Mouse (Mus musculus) neural tube, embryonic 15.5 days (tissue): ENCODE data around the gene Gucy2g. TPM values are rescaled to one million over a fixed set of nuclear protein-coding genes. Genes with fewer than 3 reads are reported as not detected.

Experiments used
- ATAC-seq: fragments of 200-750 bp; cut with Nextera tagmentation; 2 replicates; pipeline ENCODE4 v1.8.0; 2017; ENCODE audit warnings: mild to moderate bottlenecking, moderate TSS enrichment, moderate library complexity; ENCODE audit not compliant: low FRiP score
- H3K27ac ChIP-seq: fragments of 300-500 bp; sonication (generic); replicated peaks from 2 replicates; pipeline ENCODE4 v1.5.1; 2015; ENCODE audit warnings: mild to moderate bottlenecking, inconsistent platforms
- H3K27me3 ChIP-seq: fragments of 300-500 bp; sonication (generic); replicated peaks from 2 replicates; pipeline ENCODE4 v1.6.1; 2015; ENCODE audit warnings: inconsistent platforms
- H3K36me3 ChIP-seq: fragments of 300-500 bp; sonication (generic); 2 replicates; pipeline ENCODE4 v1.6.1; 2015; ENCODE audit warnings: inconsistent platforms
- H3K4me1 ChIP-seq: fragments of 300-500 bp; sonication (generic); 2 replicates; pipeline ENCODE4 v1.6.1; 2015; ENCODE audit warnings: inconsistent platforms
- H3K4me2 ChIP-seq: fragments of 300-500 bp; sonication (generic); 2 replicates; pipeline ENCODE4 v1.6.1; 2015; ENCODE audit warnings: inconsistent platforms, mild to moderate bottlenecking, moderate library complexity
- H3K4me3 ChIP-seq: fragments of 300-500 bp; sonication (generic); replicated peaks from 2 replicates; pipeline ENCODE4 v1.5.1; 2015; ENCODE audit warnings: mild to moderate bottlenecking, inconsistent platforms
- H3K9ac ChIP-seq: fragments of 300-500 bp; sonication (generic); replicated peaks from 2 replicates; pipeline ENCODE4 v1.6.1; 2015; ENCODE audit warnings: mild to moderate bottlenecking, inconsistent platforms
- H3K9me3 ChIP-seq: fragments of 300-500 bp; sonication (generic); replicated peaks from 2 replicates; pipeline ENCODE4 v1.6.1; 2016; ENCODE audit warnings: inconsistent platforms
- WGBS: fragments of 180-500 bp; shearing (Covaris S2); methylation state at CpG from one replicate; pipeline ENCODE4 v1.1.7; 2015; ENCODE audit warnings: mixed read lengths; 5-methylcytosine and 5-hydroxymethylcytosine counted together
- polyA plus RNA-seq: library from polyadenylated mRNA; unstranded; fragments of >200 nt; fragmentation: Nextera tagmentation; extraction: Ambion mirVana; gene quantifications from 2 replicates; pipeline ENCODE4 v1.2.1, GENCODE M21; 2015

Gene Gucy2g
- polyA plus RNA-seq, 1 experiment from 2014 or later: 0.12 TPM

DNA sequence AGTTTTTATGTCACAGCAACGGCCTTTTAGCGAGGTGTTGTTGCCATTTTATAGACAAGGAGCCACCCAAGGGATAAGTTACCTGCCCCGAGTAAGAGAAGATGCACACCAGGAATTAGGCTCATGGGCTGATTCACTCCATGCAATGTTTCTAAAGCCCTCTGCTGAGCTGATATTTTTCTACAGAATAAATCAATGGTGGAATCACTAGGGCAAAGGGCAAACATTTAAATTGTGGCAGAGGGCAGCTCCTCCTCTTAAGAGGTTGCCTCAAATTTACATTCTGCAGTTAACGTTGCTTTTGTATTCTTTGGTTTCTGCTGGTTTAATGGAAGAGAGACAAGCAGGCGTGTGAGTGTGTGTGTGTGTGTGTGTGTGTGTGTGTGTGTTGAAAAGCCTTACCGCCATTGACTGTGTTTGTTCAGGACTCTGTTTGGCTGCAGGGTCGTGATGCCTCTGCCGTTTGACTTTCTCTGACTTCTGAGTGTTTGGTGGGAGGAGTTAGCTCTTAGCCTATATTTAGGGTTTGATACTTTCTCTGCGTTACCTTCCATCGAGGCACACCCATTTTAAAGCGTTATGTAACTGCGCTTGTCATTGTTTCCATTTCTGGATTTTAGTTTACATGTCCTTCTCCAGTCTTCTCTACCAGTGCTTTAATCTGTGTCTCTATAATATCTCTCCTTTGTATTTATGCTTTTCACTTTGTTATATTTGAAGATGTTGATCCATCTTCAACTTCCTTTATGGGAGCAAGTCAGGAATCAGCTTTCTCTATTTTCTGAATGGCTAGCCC lies 19.6 kb upstream of the Gucy2g start:
- no peak overlapping the region for H3K9ac ChIP-seq
- no peaks in the 10 kb centered on the region for H3K4me1 ChIP-seq
- no peak overlapping the region for H3K4me3 ChIP-seq
- H3K27ac ChIP-seq: no peak overlapping the region
- H3K9me3 ChIP-seq: no peaks in the 10 kb centered on the region
- no peaks in the 10 kb centered on the region for H3K27me3 ChIP-seq
- no peaks in the 10 kb centered on the region for H3K36me3 ChIP-seq
- WGBS: 69% methylated on average over 12 of the region's 12 CpGs
- H3K4me2 ChIP-seq: no peak overlapping the region
- ATAC-seq: no peak

DNA sequence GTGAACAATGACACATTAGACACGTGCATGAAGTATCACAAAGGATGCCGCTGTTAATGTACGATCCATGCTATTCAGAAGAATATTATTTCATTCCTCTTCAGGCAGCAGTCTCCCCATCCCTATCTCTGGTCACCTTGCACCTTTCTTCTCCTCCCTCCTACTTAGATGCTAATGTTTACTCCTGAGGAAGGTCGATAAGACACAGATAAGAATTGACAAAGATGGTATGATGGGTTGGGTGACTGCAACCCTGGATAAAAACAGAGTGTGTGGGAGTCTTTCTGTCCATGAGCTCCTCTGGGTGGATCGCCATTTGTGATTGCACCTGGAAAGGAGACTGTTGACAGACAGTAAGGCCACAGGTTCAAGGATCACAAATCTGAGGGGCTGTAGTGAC lies 17.5 kb upstream of the Gucy2g start:
- H3K27ac ChIP-seq: no peak overlapping the region
- no peaks in the 10 kb centered on the region for H3K27me3 ChIP-seq
- no peaks in the 10 kb centered on the region for H3K9me3 ChIP-seq
- no peak overlapping the region for H3K4me3 ChIP-seq
- no peak overlapping the region for H3K4me2 ChIP-seq
- H3K9ac ChIP-seq: no peak overlapping the region
- ATAC-seq: no peak
- H3K4me1 ChIP-seq: peaks cover 14% of the 10 kb centered on the region
- 92% methylated on average over 5 of the region's 5 CpGs for WGBS
- no peaks in the 10 kb centered on the region for H3K36me3 ChIP-seq

DNA sequence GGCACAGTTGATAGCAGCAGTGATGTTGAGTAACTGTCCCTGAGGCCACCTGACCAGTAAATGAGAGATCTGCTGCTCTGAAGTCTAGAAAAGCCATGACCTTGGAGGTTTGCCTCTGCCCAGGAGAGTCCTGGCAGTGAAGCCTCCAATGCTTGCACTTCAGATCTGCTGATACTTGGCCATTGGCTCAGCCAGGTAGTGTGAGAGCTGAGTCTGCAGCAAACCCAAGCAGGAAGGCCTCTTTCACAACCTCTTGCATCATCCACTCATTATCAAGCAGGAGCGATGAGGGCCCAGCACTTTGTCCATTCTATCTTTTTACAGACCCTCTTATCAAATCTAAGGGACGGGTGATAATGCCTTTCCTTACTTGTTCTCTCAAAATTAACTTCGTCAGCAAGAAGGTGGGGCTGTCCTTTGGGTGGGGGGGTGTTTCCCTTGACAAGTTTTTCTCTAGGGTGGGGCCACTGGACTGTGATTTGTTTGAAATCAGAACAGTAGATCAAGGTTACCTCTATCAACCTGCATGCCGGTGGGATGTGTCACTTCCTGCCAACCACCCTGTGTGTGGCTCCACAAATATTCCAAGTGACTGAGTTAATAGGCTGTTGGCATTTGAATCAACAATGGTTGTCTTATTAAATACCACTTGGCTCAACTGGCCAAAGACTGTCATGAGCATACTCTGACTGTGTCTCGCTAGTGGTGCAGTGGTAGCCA lies 16.8 kb upstream of the Gucy2g start:
- Histone ChIP-seq H3K4me3 (no peak overlapping the region), H3K36me3 (no peaks in the 10 kb centered on the region), H3K9ac (no peak overlapping the region), H3K27ac (no peak overlapping the region), H3K9me3 (no peaks in the 10 kb centered on the region), H3K4me1 (peaks cover 21% of the 10 kb centered on the region), H3K4me2 (no peak overlapping the region), H3K27me3 (no peaks in the 10 kb centered on the region)
- no peak for ATAC-seq
- 93% methylated on average over 5 of the region's 5 CpGs for WGBS

DNA sequence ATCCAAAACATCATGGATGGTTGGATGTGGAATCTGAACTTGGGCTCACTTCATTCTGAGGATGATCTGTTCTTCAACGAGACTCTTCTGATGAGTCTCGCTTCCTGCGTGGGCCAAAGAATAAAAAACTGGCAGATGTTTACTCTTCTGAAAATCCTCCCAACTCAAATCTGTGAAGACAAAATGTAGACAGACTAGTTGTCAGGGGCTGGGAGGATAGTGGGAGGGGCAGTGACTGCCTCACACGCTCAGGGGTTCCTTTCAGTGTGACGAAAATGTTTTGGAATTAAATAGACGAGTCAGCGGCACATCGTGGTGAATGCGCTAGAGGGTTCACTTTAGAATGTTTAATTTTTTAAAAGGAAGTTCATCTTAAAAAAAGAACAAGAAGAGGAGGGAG lies 15.1 kb upstream of the Gucy2g start:
- no peak overlapping the region for H3K4me2 ChIP-seq
- no peak overlapping the region for H3K9ac ChIP-seq
- no peak overlapping the region for H3K27ac ChIP-seq
- ATAC-seq: no peak
- no peak overlapping the region for H3K4me3 ChIP-seq
- H3K9me3 ChIP-seq: no peaks in the 10 kb centered on the region
- peaks cover 21% of the 10 kb centered on the region for H3K4me1 ChIP-seq
- WGBS: 87% methylated on average over 9 of the region's 9 CpGs
- H3K27me3 ChIP-seq: no peaks in the 10 kb centered on the region
- no peaks in the 10 kb centered on the region for H3K36me3 ChIP-seq

DNA sequence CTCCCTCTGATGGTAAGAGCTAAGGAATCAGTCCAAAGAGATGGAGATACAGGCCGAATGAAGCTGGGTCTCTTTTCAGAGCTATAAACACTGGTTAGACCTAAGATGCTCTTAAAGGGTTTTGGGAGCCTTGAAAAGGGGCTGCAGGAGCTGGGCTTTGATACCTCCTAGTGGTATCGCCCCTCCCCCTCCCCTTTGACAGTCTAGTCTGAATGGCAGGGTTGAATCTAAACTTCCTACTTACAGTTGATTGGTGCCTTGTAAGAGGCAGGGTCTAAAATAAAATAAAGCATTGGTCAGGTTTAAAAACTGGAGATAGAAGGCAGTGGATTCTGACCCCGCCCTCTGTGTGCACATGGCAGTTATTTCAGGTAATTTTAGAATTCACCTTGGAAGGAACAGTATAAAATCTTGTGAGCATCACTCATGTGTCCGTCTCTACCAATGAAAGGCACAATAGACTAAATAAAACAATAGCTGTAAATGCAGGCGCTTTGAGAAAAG lies 13.5 kb upstream of the Gucy2g start:
- H3K27ac ChIP-seq: peak overlapping the region; percentile 80
- no peaks in the 10 kb centered on the region for H3K36me3 ChIP-seq
- no peaks in the 10 kb centered on the region for H3K27me3 ChIP-seq
- peak overlapping the region; percentile 54 for H3K4me3 ChIP-seq
- no peaks in the 10 kb centered on the region for H3K9me3 ChIP-seq
- peak; percentile 75 for ATAC-seq
- 10% methylated on average over 5 of the region's 5 CpGs for WGBS
- peak overlapping the region; percentile 98 for H3K4me2 ChIP-seq
- peak overlapping the region; percentile 67 for H3K9ac ChIP-seq
- H3K4me1 ChIP-seq: peaks cover 21% of the 10 kb centered on the region

DNA sequence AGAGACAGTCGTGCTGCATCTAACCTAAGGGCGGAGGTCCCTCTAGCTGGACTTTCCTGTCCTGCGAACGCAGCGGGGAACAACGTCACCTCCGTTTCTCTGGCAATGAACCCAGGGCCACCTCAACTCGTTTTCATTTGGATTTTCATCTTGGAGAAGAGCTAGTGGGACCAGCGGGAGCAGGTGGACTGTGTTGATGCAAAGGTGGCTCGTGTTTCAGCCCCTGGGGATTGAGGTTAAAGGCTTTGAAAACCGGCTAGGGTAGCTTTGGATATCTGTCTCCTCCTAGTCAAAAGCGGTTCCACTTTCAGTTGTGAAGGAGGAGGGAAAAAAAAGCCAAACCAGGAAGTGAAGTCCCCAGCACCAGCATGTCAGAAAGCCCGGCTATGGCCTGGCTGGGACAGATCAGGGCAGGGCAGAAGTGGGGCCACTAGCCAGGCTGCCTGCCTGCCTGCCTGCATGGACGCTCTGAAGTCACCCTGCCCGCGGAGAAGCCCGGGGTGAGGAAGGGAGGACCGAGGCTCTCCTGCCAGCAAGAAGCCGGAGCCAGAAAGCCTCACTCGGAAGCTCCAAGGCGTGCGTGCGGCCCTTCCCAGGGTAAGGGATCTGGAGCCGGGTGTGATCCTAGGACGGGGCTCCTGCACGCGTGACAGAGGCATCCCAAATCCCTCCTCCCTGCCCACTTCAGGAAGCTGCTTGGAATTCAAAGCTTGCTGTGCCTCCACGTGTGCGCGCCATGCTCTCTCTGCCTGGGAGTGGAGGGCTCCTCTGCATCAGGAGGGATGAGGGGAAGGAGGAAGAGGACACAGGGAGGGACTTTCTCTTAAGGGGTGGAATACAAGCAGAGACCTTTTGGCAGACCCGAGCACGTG lies 12.8 kb upstream of the Gucy2g start:
- H3K9me3 ChIP-seq: no peaks in the 10 kb centered on the region
- H3K36me3 ChIP-seq: no peaks in the 10 kb centered on the region
- H3K27me3 ChIP-seq: no peaks in the 10 kb centered on the region
- ATAC-seq: peak; percentile 77
- H3K4me1 ChIP-seq: peaks cover 21% of the 10 kb centered on the region
- peak overlapping the region; percentile 98 for H3K4me2 ChIP-seq
- H3K4me3 ChIP-seq: peak overlapping the region; percentile 54
- peak overlapping the region; percentile 80 for H3K27ac ChIP-seq
- peak overlapping the region; percentile 67 for H3K9ac ChIP-seq
- WGBS: under 1% methylated on average over 32 of the region's 32 CpGs

DNA sequence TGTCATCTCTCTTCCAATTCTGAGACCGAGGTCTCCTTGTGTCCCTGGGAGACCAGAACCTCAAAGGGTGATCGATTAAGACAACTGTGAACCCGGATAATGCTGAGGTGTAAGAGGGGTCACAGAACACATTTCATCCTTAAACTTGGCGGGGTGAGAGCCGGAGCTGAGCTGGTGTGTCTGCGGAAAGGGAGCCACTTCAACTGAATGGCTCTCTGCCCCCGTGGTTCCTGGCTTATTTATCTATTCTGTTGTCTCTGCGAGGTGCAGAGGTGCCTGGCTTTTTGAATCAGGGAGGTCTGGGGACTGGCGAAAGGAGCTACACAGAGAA lies 12.2 kb upstream of the Gucy2g start:
- 0 out of 2 replicates have a peak, but pooled peaks have one; percentile 11 for ATAC-seq
- H3K4me3 ChIP-seq: peak overlapping the region; percentile 54
- H3K27me3 ChIP-seq: no peaks in the 10 kb centered on the region
- H3K4me1 ChIP-seq: peaks cover 21% of the 10 kb centered on the region
- peak overlapping the region; percentile 80 for H3K27ac ChIP-seq
- peak overlapping the region; percentile 98 for H3K4me2 ChIP-seq
- peak overlapping the region; percentile 67 for H3K9ac ChIP-seq
- 3% methylated on average over 9 of the region's 9 CpGs for WGBS
- no peaks in the 10 kb centered on the region for H3K9me3 ChIP-seq
- H3K36me3 ChIP-seq: no peaks in the 10 kb centered on the region

DNA sequence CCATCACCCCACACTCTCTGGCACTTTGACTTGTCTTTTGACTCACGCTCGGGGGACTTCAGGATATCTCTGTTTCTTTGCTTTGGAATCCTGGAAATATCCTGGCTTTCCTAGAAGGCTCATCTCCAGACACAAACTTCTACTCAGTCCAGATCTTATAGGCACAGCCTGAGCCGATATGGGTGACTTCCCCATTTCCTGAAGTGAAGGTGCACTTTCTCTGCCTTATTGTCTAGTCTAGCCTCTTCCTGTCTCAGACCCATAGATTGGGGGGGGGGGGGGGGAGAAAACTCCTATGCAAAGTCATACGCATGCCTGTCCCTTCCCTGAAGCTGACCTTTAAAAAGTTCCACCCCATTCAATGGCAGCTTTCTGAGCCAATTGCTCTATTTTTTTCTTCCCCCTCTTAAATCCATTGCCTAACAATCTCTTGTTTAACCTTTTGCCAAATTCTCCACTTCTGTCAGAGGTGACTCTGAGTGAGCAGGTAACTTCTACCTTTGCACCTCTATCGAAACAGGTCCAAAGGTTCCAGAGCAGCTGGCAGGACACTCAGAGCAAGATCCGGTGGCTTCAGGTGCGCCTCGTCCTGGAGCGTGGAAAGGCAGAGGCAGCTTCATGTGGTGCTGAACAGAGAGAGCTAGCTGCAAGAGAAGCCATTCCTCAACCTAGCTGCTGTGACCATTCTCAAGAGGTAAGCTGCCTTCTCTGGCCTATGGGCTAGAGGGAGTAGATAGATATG lies 10.5 kb upstream of the Gucy2g start, which contains the start of gene Acsl5:
TSS of gene Acsl5 (plus strand) at position 556 of the 742 bp plus-strand sequence.
- 95% methylated on average over 9 of the region's 9 CpGs for WGBS
- H3K4me2 ChIP-seq: no peak within 1 kb of the TSS
- no peaks in the 10 kb centered on the region for H3K36me3 ChIP-seq
- no peak within 1 kb of the TSS for H3K27ac ChIP-seq
- peaks cover 21% of the 10 kb centered on the region for H3K4me1 ChIP-seq
- H3K9me3 ChIP-seq: no peaks in the 10 kb centered on the region
- no peak for ATAC-seq
- no peaks in the 10 kb centered on the region for H3K27me3 ChIP-seq
- no peak within 1 kb of the TSS for H3K9ac ChIP-seq
- H3K4me3 ChIP-seq: no peak within 1 kb of the TSS

DNA sequence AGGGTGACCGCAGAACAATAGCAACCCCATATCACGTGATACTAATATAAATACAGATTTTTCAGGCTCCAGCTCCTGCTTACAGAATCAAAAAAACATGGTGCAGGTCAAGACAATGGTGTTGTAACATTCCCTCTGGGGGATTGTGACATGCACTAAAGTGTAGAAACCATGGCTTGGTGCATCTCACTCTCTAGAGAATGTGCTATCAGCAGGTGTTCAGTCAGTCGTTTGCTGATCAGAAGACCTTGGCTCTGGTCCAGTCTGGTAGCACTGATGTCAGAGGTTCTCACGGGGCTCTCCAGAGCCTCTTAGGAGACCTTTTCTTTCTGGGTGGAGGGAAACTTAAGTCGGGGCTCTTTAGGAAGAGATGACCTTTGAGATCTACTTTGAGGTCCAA lies 9.4 kb upstream of the Gucy2g start:
- Histone ChIP-seq H3K4me1 (peaks cover 21% of the 10 kb centered on the region), H3K27ac (no peak overlapping the region), H3K9me3 (no peaks in the 10 kb centered on the region), H3K27me3 (no peaks in the 10 kb centered on the region), H3K9ac (no peak overlapping the region), H3K4me2 (no peak overlapping the region), H3K36me3 (no peaks in the 10 kb centered on the region), H3K4me3 (no peak overlapping the region)
- WGBS: 84% methylated on average over 5 of the region's 5 CpGs
- no peak for ATAC-seq

DNA sequence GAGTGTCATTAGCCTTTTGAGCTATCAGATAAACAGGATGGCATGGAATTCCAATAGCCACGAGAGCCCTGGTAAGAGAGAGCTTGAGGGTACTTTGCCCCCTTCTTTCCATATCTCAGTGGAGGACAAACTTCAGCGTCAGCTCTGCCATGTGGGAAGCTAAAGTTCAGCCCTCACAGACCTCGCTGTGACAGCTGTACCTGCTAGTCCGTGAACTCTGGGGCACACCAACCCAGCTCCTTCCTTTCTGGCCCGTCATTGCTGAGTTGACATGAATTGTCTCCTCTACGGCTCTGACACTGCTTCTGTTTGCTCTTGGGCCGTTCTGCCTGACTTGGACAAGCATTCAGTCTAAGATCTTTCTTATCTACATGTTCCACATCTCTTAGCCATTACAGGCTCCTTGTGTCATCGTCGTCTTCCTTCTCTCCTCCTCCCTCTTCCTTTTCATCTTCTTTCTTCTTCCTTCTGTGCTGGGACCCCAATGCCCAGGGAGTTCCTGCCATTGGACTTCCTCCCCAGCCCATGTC lies 7.0 kb upstream of the Gucy2g start:
- no peak overlapping the region for H3K9ac ChIP-seq
- no peaks in the 10 kb centered on the region for H3K36me3 ChIP-seq
- no peak overlapping the region for H3K4me2 ChIP-seq
- no peaks in the 10 kb centered on the region for H3K27me3 ChIP-seq
- H3K9me3 ChIP-seq: no peaks in the 10 kb centered on the region
- no peak for ATAC-seq
- H3K4me1 ChIP-seq: peaks cover 9% of the 10 kb centered on the region
- H3K27ac ChIP-seq: no peak overlapping the region
- 81% methylated on average over 9 of the region's 9 CpGs for WGBS
- no peak overlapping the region for H3K4me3 ChIP-seq

DNA sequence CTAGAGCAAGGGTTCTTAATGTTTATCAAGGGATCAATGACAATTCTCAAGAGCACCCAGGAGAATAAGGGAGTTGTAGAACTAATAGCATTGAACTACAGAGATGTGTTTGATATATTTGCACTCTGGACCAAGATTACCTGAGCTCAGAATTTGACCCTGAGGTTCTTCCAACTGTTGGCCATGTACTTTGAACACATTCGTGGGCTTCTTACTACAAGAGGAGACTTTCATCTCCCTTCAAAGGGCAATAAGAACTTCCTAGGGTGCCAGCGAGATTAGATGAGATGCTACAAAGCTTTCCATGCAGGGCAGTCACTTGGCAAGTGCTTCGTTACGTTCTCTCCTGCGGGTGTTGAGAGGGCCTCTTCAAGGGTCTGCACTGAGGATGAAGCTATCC lies 6.5 kb upstream of the Gucy2g start:
- H3K4me1 ChIP-seq: 0 out of 2 replicates have a peak, but pooled peaks cover 6% of the 10 kb centered on the region
- 84% methylated on average over 5 of the region's 5 CpGs for WGBS
- H3K4me3 ChIP-seq: no peak overlapping the region
- H3K27ac ChIP-seq: no peak overlapping the region
- no peak overlapping the region for H3K9ac ChIP-seq
- no peaks in the 10 kb centered on the region for H3K9me3 ChIP-seq
- no peak overlapping the region for H3K4me2 ChIP-seq
- no peak for ATAC-seq
- H3K27me3 ChIP-seq: no peaks in the 10 kb centered on the region
- no peaks in the 10 kb centered on the region for H3K36me3 ChIP-seq
